Mouse (Mus musculus): ENCODE measurements around the gene Hs6st1.

Gene Hs6st1

DNA sequence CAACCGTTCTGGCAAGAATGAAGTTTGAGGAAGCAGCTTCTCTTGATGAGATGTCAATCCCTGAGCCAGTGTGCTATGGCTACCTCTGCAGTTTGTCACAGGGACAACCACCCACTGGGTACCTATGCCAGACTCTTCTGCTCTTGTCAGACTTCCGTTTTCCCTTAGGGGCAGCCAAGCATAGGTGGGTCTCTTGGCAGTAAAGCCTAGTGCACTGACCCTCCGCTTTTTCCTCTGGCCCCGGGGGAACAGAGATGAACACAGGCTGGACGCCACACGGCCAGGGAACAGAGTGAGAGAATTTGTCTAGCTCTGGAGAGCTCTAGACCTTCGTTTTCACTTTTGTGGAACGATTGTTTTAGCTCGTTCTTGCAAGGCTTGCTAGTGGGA, 2.4 kb upstream of the Hs6st1 start:
- no peak for DNase-seq

DNA sequence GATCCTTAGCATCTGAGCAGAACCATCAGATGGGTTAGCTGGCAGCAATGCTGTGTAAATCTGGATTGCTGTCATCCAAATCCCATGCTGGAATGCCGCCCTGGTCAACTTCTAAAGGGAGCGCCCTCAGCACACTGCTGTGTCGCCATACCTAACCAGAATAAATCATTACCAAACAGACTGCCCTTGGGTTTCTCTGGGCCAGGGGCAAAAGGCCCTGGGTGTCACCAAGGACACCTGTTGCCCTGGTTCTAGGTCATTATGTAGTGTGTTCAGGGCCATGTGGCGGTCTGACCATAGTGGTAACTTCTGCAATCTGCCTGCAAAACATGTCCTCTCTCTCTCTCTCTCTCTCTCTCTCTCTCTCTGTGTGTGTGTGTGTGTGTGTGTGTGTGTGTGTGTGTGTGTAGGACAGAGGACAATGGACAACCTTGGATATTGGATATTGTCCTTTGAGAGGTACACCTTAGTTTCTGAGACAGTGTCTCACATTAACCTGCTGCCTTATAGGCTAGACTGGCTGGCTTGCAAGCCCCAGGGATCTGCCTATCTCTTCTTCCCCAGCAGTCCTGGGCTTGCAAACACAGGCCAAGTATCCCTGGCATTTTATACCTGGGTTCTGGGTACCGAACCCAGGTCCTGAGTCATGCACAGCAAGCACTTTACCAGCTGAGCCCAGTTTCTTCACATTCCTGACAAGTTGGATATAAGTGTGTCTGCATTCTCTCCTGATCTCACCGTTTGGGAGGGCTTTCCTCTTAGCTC, 1.8 kb upstream of the Hs6st1 start:
- no peak for DNase-seq

DNA sequence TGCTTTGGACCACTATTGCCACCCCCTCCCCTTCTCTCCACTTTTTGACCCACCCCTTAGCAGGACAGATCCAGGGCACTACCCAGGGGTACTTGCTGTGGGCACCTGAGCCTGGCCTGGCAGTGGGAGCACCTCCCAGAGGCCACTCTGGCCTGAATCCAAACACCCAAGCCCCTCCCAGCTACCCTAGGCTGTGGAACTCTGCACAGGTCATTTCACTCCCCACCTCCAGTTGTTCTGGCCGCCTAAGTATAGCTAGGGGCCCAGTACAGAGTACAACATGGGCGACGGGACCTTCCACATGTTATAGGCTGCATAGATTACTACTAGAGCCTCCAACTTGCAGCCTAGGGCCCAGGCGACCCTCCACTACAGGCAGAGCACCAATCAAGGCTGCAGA, 999 bp upstream of the Hs6st1 start:
- no peak for DNase-seq

DNA sequence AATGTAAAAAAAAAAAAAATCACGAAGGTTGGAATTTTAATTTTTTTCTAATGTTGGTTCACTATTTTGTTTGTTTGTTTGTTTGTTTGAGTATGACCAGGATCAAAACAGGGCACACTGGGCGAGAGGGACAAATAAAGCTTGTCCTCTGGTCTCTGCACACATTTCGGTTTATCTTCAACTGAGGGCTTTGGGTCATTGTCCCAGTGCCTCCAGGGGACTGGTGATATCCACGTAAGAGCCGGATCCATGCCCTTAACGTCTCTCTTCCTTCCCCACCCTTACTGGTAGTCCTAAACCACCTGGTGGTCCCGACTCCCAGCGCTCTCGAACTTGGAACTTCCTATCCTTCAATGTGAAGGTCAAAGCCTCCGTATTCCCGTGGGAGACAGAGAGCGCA, 589 bp upstream of the Hs6st1 start:
- no peak for DNase-seq

DNA sequence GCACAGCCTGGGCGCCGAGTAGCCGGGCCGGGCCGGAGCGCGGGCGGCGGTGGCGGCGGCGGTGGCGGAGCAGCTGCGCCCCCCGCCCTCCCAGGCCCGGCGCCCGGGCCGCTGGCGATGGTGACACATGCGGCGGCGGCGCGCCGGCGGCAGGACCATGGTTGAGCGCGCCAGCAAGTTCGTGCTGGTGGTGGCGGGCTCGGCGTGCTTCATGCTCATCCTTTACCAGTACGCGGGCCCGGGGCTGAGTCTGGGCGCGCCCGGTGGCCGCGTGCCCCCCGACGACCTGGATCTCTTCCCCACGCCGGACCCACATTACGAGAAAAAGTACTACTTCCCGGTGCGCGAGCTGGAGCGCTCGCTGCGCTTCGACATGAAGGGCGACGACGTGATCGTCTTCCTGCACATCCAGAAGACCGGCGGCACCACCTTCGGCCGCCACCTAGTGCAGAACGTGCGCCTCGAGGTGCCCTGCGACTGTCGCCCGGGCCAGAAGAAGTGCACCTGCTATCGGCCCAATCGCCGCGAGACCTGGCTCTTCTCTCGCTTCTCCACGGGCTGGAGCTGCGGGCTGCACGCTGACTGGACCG, 426 bp downstream of the Hs6st1 start:
- peak; percentile 57 for DNase-seq

DNA sequence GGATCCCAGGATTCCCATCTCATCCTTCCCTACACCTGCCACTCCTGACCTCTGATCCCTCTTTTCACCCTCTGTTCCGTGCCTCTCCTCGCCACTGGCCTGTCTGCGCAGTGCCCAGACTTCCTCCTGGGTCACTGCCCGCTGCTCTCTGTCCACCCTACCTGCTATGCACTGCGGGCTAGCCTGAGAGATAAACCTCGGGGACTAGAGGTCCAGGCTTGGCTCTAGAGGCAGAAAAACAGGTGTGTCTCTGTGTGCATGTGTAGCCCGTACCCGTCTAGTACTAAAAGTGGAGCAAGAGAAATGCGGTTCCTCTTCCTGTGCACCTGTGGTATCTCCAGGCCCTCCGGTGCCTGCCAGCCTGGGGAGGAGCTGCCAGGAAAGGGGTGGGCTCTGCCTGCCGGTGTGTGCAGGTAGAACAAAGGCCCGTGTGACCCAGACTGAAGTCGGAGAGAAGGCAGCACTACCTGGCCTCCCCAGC, 1.1 kb downstream of the Hs6st1 start:
- no peak for DNase-seq

DNA sequence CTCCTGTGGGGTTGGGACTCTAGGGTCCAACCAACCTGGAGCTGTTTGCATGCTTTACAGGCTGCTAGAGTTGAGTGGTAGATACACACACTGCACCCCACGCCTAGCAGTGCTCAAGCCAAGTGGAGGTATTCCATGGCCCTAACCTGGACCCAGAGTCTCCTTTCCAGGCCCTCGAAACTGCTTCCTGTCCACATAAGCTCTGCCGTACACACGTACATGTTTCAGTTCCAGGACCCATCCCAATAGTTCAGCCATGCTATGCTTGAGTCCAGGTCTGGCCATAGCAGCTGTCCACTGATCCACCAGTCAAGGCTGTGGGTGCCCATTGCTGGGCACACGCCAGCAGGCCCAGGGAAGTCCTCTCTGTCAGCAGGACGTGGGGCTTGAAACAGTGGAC, 2.0 kb downstream of the Hs6st1 start:
- no peak for DNase-seq

DNA sequence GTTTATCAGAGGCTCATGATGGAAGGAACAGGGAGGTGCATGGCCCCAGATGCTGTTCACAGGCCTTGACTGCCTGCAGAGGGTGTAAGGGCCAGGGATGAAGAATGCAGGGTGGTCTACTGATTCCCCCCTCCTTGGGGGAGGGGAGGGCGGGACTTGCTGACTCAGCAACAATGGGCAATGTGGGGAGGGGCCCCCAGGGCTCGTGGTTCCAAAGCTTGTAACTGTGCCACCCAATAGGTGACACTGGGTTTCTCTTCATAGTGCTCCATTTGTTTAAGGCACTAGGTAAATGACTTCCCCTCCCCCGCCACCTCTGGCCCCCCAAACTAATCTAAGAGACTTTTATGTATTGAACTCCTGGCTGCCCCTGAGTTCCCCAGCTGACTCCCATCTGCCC, 2.5 kb downstream of the Hs6st1 start:
- no peak for DNase-seq

DNA sequence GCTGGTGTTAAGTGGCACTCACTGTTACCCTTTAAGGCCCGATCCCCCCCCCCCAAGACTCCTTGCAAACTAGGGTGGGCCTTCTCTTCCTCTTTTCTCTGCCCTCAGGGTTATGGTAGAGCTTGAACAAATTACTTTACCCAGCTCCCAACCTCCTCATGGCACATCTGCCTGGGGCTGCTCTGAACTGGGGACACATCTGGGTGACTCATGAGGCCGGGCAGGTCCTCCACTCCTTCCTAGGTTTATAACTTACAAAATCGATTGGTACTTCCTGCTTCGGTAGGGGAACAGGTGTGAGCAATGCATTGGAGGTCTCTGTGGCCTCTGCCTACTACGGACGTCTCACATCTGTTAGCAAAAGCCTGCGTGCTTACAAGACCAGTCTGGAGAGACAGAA, 3.0 kb downstream of the Hs6st1 start:
- no peak for DNase-seq

DNA sequence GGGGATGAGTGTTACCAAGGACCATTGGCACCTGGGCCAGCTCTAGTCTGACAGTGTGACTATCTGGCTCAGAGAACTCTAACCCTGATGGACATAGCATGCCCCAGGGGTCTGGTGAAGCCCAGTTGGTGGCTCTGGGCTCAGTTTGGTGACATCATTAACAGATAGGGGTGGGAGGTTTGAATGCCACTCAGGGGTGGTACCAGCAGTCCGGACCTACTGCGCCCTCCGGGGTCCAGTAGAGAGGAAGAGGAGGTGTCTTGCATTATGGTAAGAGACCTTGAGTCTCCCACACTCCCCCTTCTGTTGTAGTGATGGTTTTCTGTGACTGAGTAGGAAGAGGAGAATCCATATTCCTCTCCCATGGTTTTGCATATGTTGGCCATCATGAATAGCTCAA, 3.4 kb downstream of the Hs6st1 start:
- no peak for DNase-seq

DNA sequence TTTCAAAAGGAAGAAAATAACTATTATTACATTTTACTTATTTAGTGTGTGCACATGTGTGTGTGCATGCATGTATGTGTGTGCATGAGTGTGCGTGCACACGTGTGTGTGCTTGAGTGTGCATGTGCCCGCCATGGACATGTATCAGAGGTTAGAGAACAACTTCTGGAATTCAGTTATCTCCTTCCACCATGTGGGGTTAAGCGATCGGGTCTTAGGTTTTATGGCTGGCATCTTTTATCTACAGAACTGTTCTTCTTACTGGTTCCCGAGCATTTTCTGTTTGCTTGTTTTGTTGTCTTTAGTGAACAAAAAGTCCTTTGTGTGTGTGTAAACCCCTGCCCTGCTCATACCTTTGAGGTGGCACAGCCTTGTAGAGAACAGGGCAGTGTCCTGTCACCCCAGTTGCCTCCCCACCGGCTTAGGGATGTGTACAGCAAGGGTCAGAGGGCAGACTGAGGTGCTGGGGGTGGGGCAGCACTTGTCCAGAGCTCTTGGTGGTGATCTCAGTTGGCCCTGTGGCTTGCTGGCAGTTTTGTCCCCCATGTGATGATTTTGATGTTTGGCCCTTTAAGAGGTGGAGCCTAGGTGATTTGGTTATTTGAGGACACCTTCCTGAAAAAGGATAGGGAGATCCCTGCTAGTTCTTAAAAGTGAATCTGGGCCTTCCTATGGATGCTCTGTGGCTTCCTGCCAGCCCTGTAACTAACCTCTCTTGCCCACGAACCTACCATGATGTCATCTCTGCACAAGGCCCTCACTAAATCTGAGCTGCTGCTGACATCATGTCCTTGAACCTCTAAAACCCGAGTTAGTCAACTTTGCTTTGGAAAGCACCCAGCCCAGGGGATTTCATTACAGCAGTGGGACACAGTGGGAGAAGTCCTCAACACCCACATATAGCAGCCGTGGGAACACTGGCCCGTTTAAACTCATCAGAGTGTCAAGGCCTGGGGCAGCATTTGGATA, 4.7 kb downstream of the Hs6st1 start:
- DNase-seq = no peak

DNA sequence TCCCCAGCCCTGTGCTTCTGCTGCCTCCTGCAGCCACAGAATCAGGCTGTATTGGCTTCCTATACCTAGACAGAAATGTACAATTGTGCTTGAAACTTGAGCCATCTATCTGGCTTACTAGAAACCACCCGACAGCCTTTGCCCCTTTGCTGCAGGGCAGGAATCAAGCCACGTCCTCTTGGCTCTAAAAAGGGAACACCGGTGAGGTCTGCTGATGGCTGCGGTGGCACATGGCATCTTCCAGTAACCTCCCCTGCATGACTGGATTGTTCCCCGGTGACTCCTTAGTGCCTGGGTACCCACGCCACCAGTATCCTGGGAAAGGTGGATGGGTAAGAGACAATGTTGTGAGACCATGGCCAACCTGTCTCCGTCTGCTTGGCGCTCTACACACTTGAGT, 5.4 kb downstream of the Hs6st1 start:
- DNase-seq = no peak

DNA sequence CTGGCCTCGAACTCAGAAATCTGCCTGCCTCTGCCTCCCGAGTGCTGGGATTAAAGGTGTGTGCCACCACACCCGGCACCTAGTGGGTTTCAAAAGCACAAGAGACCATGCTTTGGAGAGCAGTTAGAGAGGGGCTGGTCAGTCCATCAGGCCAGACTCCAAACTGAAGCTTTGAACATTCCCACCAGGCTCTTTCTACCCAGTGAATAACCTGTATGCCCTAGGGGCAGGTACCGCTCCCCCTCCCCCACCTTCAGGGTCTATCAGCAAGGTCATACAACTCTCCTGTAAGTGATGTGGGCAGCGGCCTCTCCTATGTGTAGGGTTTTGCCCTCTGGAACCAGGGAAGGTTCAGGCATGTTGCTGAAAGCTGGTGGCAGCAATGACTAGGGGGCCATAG, 6.0 kb downstream of the Hs6st1 start:
- DNase-seq = no peak

DNA sequence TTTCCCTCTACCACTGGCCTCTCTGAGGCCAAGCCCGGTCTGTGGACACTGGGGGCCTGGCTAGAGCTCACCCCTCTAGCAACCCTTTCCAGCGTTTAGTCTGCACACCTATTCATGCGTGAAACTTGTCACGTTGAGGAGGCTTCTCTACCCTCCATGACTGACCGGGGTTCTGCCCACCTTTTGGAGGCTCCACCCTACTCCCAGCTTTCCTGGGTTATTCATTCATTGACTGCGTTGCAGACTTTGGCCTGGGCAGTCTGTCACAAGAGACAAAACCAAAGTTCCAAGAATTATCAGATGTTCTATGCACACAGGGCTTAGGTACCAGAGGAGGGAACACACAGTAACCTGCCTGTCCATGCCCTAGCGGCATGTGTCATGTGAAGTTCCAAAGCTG, 6.8 kb downstream of the Hs6st1 start:
- DNase-seq = no peak

DNA sequence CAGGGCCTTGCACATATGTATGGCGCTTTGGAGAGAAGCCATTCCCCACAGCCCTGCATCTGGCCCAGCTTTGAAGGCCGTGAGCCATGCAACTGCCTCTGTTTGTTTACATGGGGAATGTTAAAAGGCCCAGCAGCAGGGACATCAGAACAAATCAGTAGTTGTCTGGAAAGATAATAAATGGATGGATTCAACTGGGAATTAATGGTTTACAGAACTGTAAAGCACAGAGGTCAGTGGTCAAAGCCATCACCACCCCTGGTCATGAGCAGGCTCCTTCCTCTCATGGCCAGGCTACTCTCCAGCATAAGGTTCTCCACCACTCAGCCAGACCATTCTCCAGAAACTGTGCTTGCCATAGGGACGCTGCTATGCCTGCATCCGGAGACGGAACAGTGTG, 7.5 kb downstream of the Hs6st1 start:
- no peak for DNase-seq

DNA sequence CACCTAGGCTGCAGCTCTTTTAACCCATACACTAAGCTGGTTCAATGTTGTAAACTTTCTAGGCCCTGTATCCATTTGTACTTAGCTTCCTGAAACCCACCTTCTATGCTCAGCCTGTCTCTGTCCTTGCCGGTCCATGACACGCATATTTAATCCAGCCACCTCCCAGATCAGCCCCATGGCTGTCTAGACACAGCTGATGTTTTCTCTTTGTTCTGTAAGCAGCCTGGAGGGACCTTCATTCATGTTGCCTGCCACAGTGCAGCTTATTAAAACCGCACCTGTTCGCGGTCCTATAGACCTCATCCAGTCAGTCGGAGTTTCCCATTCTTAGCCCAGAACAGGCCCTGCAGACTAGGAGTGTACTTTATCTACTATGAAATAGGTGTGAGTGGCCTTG, 8.9 kb downstream of the Hs6st1 start:
- DNase-seq = no peak

DNA sequence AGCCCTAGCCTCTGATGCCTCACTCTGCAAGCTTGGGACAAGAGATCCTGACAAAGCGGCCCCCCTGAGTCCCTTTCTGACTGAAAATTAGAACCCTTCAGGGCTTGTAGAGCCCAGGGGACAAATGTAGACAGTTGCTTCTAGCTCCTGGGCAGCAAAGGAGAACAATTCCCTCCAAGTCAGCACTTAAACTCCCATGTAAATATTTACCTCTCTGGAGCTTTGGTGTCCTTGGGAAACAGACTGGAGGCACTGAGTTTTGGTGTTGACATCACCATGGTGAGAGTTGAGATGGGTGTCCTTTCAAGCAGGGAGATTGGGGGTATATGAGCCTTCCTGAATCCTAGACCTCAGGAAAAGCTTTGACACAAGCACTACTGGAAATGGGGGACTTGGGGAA, 10.1 kb downstream of the Hs6st1 start:
- no peak for DNase-seq

DNA sequence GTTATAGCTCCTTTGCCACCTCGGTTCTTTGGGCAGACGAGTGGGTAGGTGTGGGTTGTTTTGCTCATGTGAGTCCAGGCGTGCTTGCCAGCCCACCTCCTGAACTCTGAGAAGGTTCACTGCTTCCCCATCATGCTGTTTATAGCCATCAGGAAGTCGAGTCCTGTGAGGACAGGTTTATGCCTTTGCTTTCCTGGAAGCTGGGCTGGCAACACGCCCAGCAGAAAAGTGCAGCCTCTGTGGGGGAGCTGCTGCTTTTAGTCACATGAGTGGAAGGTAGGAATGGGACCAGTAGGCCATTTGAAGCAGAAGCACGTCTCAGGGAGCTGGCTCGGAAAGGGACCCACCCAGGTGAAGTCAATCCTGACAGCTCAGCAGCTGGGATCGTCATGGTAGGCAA, 11.5 kb downstream of the Hs6st1 start:
- DNase-seq = no peak

DNA sequence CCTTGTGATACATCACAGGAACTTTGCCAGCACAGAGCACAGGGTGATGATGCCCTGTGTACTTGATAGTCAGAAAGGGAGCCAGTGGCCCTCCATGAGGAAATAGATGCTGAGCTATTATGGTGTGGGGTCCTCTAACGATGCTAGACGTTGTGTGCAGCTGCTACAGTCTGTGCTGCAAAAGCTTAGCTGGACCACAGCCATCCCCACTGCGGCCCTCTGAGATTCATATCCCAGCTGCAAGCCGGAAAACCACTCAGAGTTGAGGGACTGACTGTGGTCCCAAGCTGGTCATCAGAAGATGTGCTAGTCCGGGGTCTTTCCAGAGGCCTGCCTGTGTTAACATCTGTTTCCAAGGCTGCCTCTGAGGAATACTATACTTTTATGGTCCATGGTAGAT, 12.8 kb downstream of the Hs6st1 start:
- no peak for DNase-seq

DNA sequence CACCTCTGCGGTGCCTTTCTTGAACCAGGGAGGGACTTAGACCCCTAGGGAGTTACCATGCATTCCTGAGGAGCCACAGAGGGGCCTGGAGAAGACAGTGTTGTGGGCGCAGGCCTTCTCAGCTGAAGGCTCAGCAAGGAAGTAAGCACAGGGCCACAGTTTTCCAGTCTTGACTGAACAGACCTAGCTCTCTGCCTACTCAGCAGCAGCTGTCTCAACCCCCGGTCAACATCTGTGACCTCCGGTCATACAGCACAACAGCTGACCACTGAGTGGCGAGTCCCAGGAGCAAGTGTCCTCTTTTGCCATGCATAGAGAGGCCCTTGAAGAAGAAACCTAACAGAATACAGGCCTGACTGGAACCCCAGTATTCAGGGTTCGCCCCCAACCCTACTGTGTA, 14.0 kb downstream of the Hs6st1 start:
- DNase-seq = no peak

DNA sequence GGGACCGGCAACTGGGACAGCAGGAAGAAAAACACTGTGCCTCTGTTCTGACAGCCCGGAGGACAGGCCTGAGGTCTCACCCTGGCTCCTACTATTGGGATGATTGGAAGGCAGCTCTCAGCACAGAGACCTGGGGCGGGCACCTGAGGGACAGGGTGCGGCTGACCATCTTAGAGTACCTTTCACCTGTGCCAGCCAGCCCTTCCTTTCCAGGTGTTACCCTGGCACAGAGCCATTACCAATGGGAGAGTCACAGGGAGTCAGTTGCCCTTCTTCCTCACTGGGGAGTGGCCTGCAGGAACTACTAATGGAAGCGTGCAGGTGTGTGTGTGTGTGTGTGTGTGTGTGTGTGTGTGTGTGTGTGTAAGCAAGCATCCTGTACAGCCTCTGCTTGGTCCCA, 15.4 kb downstream of the Hs6st1 start:
- DNase-seq = no peak

DNA sequence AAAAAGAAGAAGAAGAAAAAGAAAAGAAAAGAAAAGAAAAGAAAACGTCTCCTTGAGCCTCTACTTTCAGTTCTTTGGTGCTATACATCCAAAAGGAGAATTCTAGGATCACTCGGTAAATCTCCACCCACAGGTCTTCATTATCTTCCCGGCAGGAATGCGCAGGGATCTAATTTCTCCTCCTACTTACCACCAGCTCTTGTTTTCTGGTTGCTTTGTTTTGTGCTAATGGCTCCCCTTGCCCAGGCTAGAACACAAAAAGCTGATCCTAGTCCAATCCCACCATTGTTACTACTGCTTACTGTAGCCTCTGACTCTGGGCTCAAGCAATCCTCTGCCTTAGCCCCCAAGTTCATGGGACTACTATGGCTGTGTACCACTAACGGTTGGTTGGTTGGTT, 16.9 kb downstream of the Hs6st1 start:
- no peak for DNase-seq

DNA sequence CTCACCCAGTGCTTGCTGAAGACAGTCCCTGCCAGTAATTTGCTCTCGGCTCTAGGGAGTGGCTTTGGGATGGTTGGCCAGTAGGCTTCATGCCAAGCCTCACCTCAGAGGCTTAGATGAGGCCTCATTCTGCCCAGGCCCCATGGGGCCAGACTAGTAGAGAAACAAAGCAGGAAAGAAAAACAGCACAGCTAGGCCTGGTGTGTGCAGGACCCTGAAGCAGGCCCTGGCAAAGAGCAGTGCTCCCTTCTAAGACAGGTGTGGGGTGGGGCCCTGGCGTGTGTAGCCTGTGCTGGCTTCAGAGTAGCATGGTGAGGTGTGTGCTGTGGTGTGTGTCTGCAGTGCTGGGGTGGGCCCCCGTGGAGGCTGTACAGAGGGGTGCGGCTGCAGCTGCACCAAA, 20.2 kb downstream of the Hs6st1 start:
- DNase-seq = no peak

DNA sequence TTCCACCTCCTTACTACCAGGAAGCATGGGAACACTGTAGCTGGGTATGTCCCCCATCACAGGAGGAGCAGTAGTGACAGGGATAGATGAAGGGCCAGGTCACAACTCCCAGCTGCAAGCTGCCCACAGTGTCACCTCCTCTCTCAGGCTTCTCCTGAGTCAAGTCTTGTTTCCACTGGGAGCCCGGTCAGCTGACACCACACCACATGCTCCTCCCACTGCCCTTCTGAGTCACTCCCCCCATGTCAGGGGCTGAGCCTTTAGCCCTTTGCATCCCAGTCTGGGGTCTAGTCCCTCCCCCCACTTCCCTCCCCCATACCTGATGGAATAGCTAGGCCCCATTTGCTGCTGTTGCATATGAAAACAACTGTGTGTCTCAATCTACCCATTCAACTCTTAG, 21.3 kb downstream of the Hs6st1 start:
- no peak for DNase-seq

Data from right cerebral cortex, postnatal 14 days (tissue).